8 mouse cellular contexts compared by ENCODE assay signal in the genomic region with DNA sequence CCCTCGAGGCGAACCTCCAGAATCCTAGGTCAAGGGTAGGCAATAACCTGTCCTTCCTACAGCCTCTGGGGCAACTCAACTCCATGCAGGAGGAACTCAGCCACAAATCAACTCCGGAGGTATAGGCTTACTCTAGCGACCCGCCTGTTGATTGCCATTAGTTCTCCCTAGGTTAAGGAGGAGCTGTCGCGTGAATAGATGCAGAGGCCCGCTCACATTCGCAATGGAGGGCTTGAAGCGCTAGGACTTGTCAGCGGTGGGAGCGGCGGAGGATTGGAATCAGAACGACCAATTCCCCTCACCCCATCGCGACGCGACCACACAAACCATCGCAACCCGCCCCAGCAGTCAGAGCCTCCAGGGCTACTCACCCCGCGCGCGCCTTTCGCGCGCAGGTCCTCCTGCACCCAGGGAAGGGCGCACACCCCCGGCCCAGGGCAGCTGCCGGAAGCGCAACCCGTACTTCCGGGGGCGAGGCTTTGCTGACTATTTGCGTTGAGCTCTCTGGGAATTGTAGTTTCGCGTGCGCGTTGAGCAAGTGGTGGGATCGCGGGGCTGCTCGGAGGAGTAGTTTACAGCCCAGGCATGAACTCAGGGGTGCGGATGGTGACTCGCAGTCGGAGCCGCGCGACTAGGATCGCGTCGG. TPM values are rescaled to one million over a fixed set of nuclear protein-coding genes. Genes with fewer than 3 reads are reported as not detected.
DNase-seq lines count a peak whose midpoint lies in the region; ATAC-seq lines count a peak whose summit lies in the region.

A gene (minus strand): TSS at position 464 of the 646 bp plus-strand sequence.
A gene (plus strand): TSS at position 514 of the 646 bp plus-strand sequence.

- peak within 1 kb of the TSS; percentile 83 for H3K9ac ChIP-seq in intestine, embryonic 16.5 days (ENCODE audit: low read depth, low read length)

- 2% methylated on average over 51 of the region's 51 CpGs for WGBS in embryonic facial prominence, embryonic 10.5 days
- WGBS in intestine, embryonic 16.5 days = 1% methylated on average over 51 of the region's 51 CpGs
- 1% methylated on average over 51 of the region's 51 CpGs for WGBS in midbrain, embryonic 10.5 days

- DNase-seq in adrenal gland, postnatal 14 days = peak; percentile 91
- DNase-seq in embryonic facial prominence, embryonic 10.5 days (ENCODE audit: low spot score) = peak; percentile 93
- DNase-seq in gonadal fat pad, adult 2 months (ENCODE audit: low read depth) = no peak
- DNase-seq in left cerebral cortex, postnatal 36 days (ENCODE audit: low spot score in 2 of 2) = peak; percentile 84 to 85
- DNase-seq in midbrain, embryonic 10.5 days (ENCODE audit: low spot score) = peak; percentile 90
- peak; percentile 82 for DNase-seq in right cerebral cortex, postnatal 4 days
- DNase-seq in yolk sac, embryonic 10.5 days (ENCODE audit: low spot score) = peak; percentile 88

- H3K27ac ChIP-seq in embryonic facial prominence, embryonic 10.5 days (replicated peaks) = peak within 1 kb of the TSS; percentile 91
- peak within 1 kb of the TSS; percentile 80 for H3K27ac ChIP-seq in intestine, embryonic 16.5 days (ENCODE audit: low read length)
- H3K27ac ChIP-seq in midbrain, embryonic 10.5 days (replicated peaks) = peak within 1 kb of the TSS; percentile 88

- intact Hi-C loops in left cerebral cortex, postnatal 36 days (cut with DNase I) = loop anchor here (2.0 to 5.0 kb wide), 3 partner anchors 21 to 85 kb away; a partner anchor contains a TSS

- peak; percentile 89 for ATAC-seq in intestine, embryonic 16.5 days

- H3K36me3 ChIP-seq in embryonic facial prominence, embryonic 10.5 days (replicated peaks) = peaks cover 36% of the 10 kb centered on the region
- H3K36me3 ChIP-seq in intestine, embryonic 16.5 days (ENCODE audit: control insufficient read depth, insufficient read depth, low read length) = no peaks in the 10 kb centered on the region; the same call in 1 of the 2 replicates
- peaks cover 38% of the 10 kb centered on the region for H3K36me3 ChIP-seq in midbrain, embryonic 10.5 days

- H3K27me3 ChIP-seq in embryonic facial prominence, embryonic 10.5 days (replicated peaks; ENCODE audit: low read depth, poor library complexity, severe bottlenecking) = no peaks in the 10 kb centered on the region
- no peaks in the 10 kb centered on the region for H3K27me3 ChIP-seq in intestine, embryonic 16.5 days (replicated peaks; ENCODE audit: control insufficient read depth, insufficient read depth, low read length)
- H3K27me3 ChIP-seq in midbrain, embryonic 10.5 days (ENCODE audit: low read depth, poor library complexity, severe bottlenecking) = no peaks in the 10 kb centered on the region

- peaks cover 31% of the 10 kb centered on the region for H3K4me1 ChIP-seq in embryonic facial prominence, embryonic 10.5 days
- peaks cover 15% of the 10 kb centered on the region; the same call in 1 of the 2 replicates for H3K4me1 ChIP-seq in intestine, embryonic 16.5 days (ENCODE audit: control insufficient read depth, insufficient read depth, low read length)
- H3K4me1 ChIP-seq in midbrain, embryonic 10.5 days = peaks cover 27% of the 10 kb centered on the region

- no peaks in the 10 kb centered on the region for H3K9me3 ChIP-seq in embryonic facial prominence, embryonic 10.5 days
- H3K9me3 ChIP-seq in intestine, embryonic 16.5 days (ENCODE audit: control insufficient read depth, low read length) = no peaks in the 10 kb centered on the region
- H3K9me3 ChIP-seq in midbrain, embryonic 10.5 days (replicated peaks) = no peaks in the 10 kb centered on the region

- peak within 1 kb of the TSS; percentile 84 for H3K4me3 ChIP-seq in embryonic facial prominence, embryonic 10.5 days
- peak within 1 kb of the TSS; percentile 75 for H3K4me3 ChIP-seq in intestine, embryonic 16.5 days (ENCODE audit: low read length)
- H3K4me3 ChIP-seq in midbrain, embryonic 10.5 days = peak within 1 kb of the TSS; percentile 68

- H3K4me2 ChIP-seq in intestine, embryonic 16.5 days (ENCODE audit: low read depth, low read length) = peak within 1 kb of the TSS; percentile 84

RNA-seq across cellular contexts. Expression of the first gene that starts in this region (rescaled TPM):
- total RNA-seq in adrenal gland, postnatal 14 days (2021) = 100 and 110 TPM in 2 replicates
- polyA plus RNA-seq in embryonic facial prominence, embryonic 10.5 days (2016; fragmentation: Nextera tagmentation; extraction: Ambion mirVana) = 70.2 and 70.4 TPM in 2 replicates
- 133 and 141 TPM in 2 replicates for polyA plus RNA-seq in gonadal fat pad, adult 2 months (2012; rRNA removed)
- polyA plus RNA-seq in intestine, embryonic 16.5 days (2015; fragmentation: Nextera tagmentation; extraction: Ambion mirVana) = 38.5 and 41.8 TPM in 2 replicates
- 100 to 1,000 TPM; 116 to 157 TPM for total RNA-seq in left cerebral cortex, postnatal 36 days (2021)
- polyA plus RNA-seq in midbrain, embryonic 10.5 days (2016; fragmentation: Nextera tagmentation; extraction: Ambion mirVana) = 62.7 and 79.2 TPM in 2 replicates

RNA-seq across cellular contexts. Expression of the second gene that starts in this region (rescaled TPM):
- 7.2 and 7.7 TPM in 2 replicates for total RNA-seq in adrenal gland, postnatal 14 days (2021)
- polyA plus RNA-seq in embryonic facial prominence, embryonic 10.5 days (2016; fragmentation: Nextera tagmentation; extraction: Ambion mirVana) = 22.4 and 27.3 TPM in 2 replicates
- 15.2 and 16.4 TPM in 2 replicates for polyA plus RNA-seq in gonadal fat pad, adult 2 months (2012; rRNA removed)
- 17.2 and 18.1 TPM in 2 replicates for polyA plus RNA-seq in intestine, embryonic 16.5 days (2015; fragmentation: Nextera tagmentation; extraction: Ambion mirVana)
- 1 to 10 TPM; 4.2 to 6.6 TPM for total RNA-seq in left cerebral cortex, postnatal 36 days (2021)
- polyA plus RNA-seq in midbrain, embryonic 10.5 days (2016; fragmentation: Nextera tagmentation; extraction: Ambion mirVana) = 25.2 and 25.3 TPM in 2 replicates
